Mouse (Mus musculus): ENCODE measurements around the gene Ube2g2. TPM values are rescaled to one million over a fixed set of nuclear protein-coding genes. Genes with fewer than 3 reads are reported as not detected.
A peak's percentile ranks its signal among the peaks of the same experiment; 100 is the strongest.

The Ube2g2 gene
- polyA plus RNA-seq, 1 experiment, result 54.2 TPM

- Histone ChIP-seq H3K4me1 (ENCODE audit: control insufficient read depth, insufficient read depth, low read length) (peaks cover 4% of the 10 kb centered on the region), H3K4me3 (replicated peaks; ENCODE audit: extremely low read depth, low read depth, low read length) (no peak overlapping the region)
- TF ChIP-seq CTCF (IDR thresholded peaks at IDR 0.05; ENCODE audit: insufficient read depth, low read length) (peak; percentile 17; the same call in 1 of the 2 replicates), POLR2A (IDR thresholded peaks at IDR 0.05; ENCODE audit: borderline replicate concordance, extremely low read depth, low read depth, low read length) (no peak)
- WGBS, result 16% methylated on average over 1 of the region's 1 CpGs
- DNase-seq, result peak; percentile 38
Observed at GRCm38 (mm10) chr10:77605368-77605767, 16.7 kb upstream of the Ube2g2 start.

- peak within 1 kb of the TSS; percentile 88 for H3K4me3 ChIP-seq (replicated peaks; ENCODE audit: extremely low read depth, low read depth, low read length)
- DNase-seq, result peak; percentile 99
- no peak for TF ChIP-seq CTCF (IDR thresholded peaks at IDR 0.05; ENCODE audit: insufficient read depth, low read length)
- TF ChIP-seq POLR2A (IDR thresholded peaks at IDR 0.05; ENCODE audit: borderline replicate concordance, extremely low read depth, low read depth, low read length), result peak; percentile 92; the same call in 1 of the 2 replicates
- 2% methylated on average over 118 of the region's 119 CpGs for WGBS
- H3K4me1 ChIP-seq (ENCODE audit: control insufficient read depth, insufficient read depth, low read length), result peaks cover 4% of the 10 kb centered on the region
Observed at GRCm38 (mm10) chr10:77605908-77606826, 15.9 kb upstream of the Ube2g2 start, which contains the start of the genes Sumo3 and Gm49325. Sumo3 (plus strand) TSS chr10:77606097. Gm49325 (plus strand) TSS chr10:77606197.

- 13% methylated on average over 7 of the region's 7 CpGs for WGBS
- peak overlapping the region; percentile 79 for H3K4me3 ChIP-seq (replicated peaks; ENCODE audit: extremely low read depth, low read depth, low read length)
- TF ChIP-seq POLR2A (IDR thresholded peaks at IDR 0.05; ENCODE audit: borderline replicate concordance, extremely low read depth, low read depth, low read length) (no peak), CTCF (IDR thresholded peaks at IDR 0.05; ENCODE audit: insufficient read depth, low read length) (no peak)
- peaks cover 4% of the 10 kb centered on the region for H3K4me1 ChIP-seq (ENCODE audit: control insufficient read depth, insufficient read depth, low read length)
- DNase-seq, result no peak
Observed at GRCm38 (mm10) chr10:77606855-77607254, 15.2 kb upstream of the Ube2g2 start.

- no peak for DNase-seq
- WGBS, result 41% methylated on average over 5 of the region's 5 CpGs
- H3K4me1 ChIP-seq (ENCODE audit: control insufficient read depth, insufficient read depth, low read length), result peaks cover 4% of the 10 kb centered on the region
- H3K4me3 ChIP-seq (replicated peaks; ENCODE audit: extremely low read depth, low read depth, low read length), result no peak overlapping the region
- no peak for TF ChIP-seq POLR2A (IDR thresholded peaks at IDR 0.05; ENCODE audit: borderline replicate concordance, extremely low read depth, low read depth, low read length)
- TF ChIP-seq CTCF (IDR thresholded peaks at IDR 0.05; ENCODE audit: insufficient read depth, low read length), result no peak
Observed at GRCm38 (mm10) chr10:77607441-77607840, 14.6 kb upstream of the Ube2g2 start.

GRCm38 (mm10) chr10:77608589-77608988 is 13.5 kb upstream of the Ube2g2 start:
- TF ChIP-seq CTCF (IDR thresholded peaks at IDR 0.05; ENCODE audit: insufficient read depth, low read length) (no peak), POLR2A (IDR thresholded peaks at IDR 0.05; ENCODE audit: borderline replicate concordance, extremely low read depth, low read depth, low read length) (no peak)
- Histone ChIP-seq H3K4me1 (ENCODE audit: control insufficient read depth, insufficient read depth, low read length) (peaks cover 13% of the 10 kb centered on the region), H3K4me3 (replicated peaks; ENCODE audit: extremely low read depth, low read depth, low read length) (no peak overlapping the region)
- DNase-seq, result no peak
- WGBS, result 74% methylated on average over 8 of the region's 8 CpGs

- no peak for DNase-seq
- Histone ChIP-seq H3K4me1 (ENCODE audit: control insufficient read depth, insufficient read depth, low read length) (peaks cover 16% of the 10 kb centered on the region), H3K4me3 (replicated peaks; ENCODE audit: extremely low read depth, low read depth, low read length) (no peak overlapping the region)
- WGBS, result 83% methylated on average over 8 of the region's 8 CpGs
- TF ChIP-seq CTCF (IDR thresholded peaks at IDR 0.05; ENCODE audit: insufficient read depth, low read length) (no peak), POLR2A (IDR thresholded peaks at IDR 0.05; ENCODE audit: borderline replicate concordance, extremely low read depth, low read depth, low read length) (no peak)
Observed at GRCm38 (mm10) chr10:77610221-77610961, 11.7 kb upstream of the Ube2g2 start.

- Histone ChIP-seq H3K4me1 (ENCODE audit: control insufficient read depth, insufficient read depth, low read length) (peaks cover 11% of the 10 kb centered on the region), H3K4me3 (replicated peaks; ENCODE audit: extremely low read depth, low read depth, low read length) (no peak overlapping the region)
- 21% methylated on average over 3 of the region's 3 CpGs for WGBS
- DNase-seq, result peak; percentile 62
- peak; percentile 56; the same call in 1 of the 2 replicates for TF ChIP-seq POLR2A (IDR thresholded peaks at IDR 0.05; ENCODE audit: borderline replicate concordance, extremely low read depth, low read depth, low read length)
- TF ChIP-seq CTCF (IDR thresholded peaks at IDR 0.05; ENCODE audit: insufficient read depth, low read length), result no peak
Observed at GRCm38 (mm10) chr10:77613409-77613808, 8.7 kb upstream of the Ube2g2 start.

GRCm38 (mm10) chr10:77615647-77616046 is 6.4 kb upstream of the Ube2g2 start:
- no peak for DNase-seq
- WGBS, result 87% methylated on average over 8 of the region's 8 CpGs
- H3K4me3 ChIP-seq (replicated peaks; ENCODE audit: extremely low read depth, low read depth, low read length), result no peak overlapping the region
- TF ChIP-seq POLR2A (IDR thresholded peaks at IDR 0.05; ENCODE audit: borderline replicate concordance, extremely low read depth, low read depth, low read length) (no peak), CTCF (IDR thresholded peaks at IDR 0.05; ENCODE audit: insufficient read depth, low read length) (no peak)
- H3K4me1 ChIP-seq (ENCODE audit: control insufficient read depth, insufficient read depth, low read length), result peaks cover 11% of the 10 kb centered on the region

- H3K4me1 ChIP-seq (ENCODE audit: control insufficient read depth, insufficient read depth, low read length), result peaks cover 11% of the 10 kb centered on the region
- no peak for DNase-seq
- H3K4me3 ChIP-seq (replicated peaks; ENCODE audit: extremely low read depth, low read depth, low read length), result no peak overlapping the region
- WGBS, result 94% methylated on average over 9 of the region's 9 CpGs
- TF ChIP-seq CTCF (IDR thresholded peaks at IDR 0.05; ENCODE audit: insufficient read depth, low read length), result no peak
- no peak for TF ChIP-seq POLR2A (IDR thresholded peaks at IDR 0.05; ENCODE audit: borderline replicate concordance, extremely low read depth, low read depth, low read length)
Observed at GRCm38 (mm10) chr10:77616166-77616565, 5.9 kb upstream of the Ube2g2 start.
